Mouse (Mus musculus) embryo, embryonic 10.5 days (tissue): ENCODE data around the gene Fam174b.

ENCODE experiments used
- DNase-seq: peaks from one replicate; pipeline ENCODE4 v3.0.0-alpha.2; 2015; ENCODE audit warnings: low spot score

Fam174b gene

GRCm38 (mm10) chr7:73814454-73814853, 74.4 kb downstream of the Fam174b start:
- no peak for DNase-seq

DNA sequence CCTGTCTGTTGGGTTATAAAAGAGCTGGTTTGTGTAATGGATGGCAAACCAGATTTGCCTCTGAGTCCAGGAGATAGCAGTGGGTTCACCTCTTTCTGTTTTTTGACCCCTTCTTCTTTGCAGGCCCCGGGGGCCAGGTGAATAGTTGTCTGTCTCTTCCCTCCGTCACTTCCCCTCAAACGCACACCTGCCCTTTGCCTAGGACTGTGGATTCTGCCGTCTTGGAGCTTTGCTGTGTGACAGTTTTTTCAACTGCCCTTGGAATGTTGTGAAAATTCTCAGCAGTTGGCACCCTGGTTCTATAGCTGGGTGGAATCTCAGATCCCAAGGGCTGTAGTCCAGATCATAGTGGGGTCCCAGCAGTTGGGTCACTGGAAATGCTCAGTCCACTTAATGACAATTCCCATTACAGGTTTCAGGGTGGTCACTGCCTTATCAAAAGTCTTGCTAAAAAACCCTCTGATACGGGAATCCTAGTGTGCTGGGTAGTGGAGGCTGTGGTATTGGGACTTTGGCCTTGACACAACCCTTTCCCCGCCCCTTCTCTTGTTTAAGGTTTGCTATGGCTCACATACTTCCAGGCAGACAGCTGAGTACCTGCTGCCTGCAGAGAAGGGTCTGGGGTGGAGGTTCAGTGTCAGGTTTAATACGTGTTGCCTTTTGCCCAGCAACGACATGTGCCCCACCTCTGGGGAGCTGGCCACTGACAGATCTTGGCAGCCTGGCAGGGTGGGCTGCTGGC, 76.3 kb downstream of the Fam174b start:
- DNase-seq, result no peak

DNA sequence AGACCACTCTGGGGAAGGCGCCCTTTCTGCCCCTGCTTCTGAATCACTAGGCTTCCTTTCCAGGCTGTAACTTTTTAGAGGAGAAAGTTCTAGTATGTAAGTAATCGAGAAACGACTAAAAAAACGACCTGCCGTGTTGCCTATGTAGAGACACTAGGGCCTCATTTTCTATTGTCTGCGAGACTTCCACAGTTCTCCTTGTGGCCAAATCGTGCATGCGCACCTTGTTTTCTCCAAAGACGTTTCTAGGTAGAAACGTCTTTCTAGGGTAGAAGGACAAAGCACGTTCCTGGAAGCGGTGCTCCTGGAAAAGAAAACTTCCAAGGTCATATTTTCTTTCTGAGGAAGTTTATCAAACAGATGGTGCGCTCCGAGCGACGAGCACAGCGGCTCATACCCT, 79.3 kb downstream of the Fam174b start:
- peak; percentile 22 for DNase-seq
